Mouse (Mus musculus) large intestine, adult 2 months (tissue): ENCODE measurements around the gene Tmem38a. TPM values are rescaled to one million over a fixed set of nuclear protein-coding genes. Genes with fewer than 3 reads are reported as not detected.

Source experiments
- DNase-seq: peaks from one replicate; pipeline ENCODE4 v3.0.0-alpha.2; 2012; ENCODE audit warnings: low read depth, low spot score
- WGBS: fragments of 180-500 bp; shearing (Covaris S2); methylation state at CpG from one replicate; pipeline ENCODE4 v1.1.7; 2018; 5-methylcytosine and 5-hydroxymethylcytosine counted together
- polyA plus RNA-seq: library from polyadenylated mRNA; depleted of rRNA; stranded (reverse); fragments of >200 nt; gene quantifications from 2 replicates; pipeline ENCODE4 v1.2.3, GENCODE M21; 2012; rRNA removed

The Tmem38a gene
- polyA plus RNA-seq, 1 experiment, result 11.1 TPM

DNA sequence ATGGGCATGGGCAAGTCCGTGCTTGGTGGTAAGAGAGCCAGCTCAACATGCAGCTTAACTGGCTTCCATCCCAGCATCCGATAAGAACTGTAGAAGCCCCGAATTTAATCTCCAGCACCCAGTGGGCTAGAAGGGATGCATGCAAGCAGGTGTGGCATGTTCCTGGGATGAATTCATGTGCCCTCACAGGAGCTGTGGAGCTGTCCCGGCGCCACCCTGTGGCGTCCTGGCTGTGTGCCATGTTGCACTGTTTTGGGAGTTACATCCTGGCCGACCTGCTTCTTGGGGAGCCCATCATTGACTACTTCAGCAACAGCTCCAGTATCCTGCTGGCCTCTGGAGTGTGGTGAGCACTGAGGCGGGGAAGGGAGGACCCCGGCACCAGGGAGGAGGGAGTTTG lies 7.5 kb downstream of the Tmem38a start:
- WGBS, result 58% methylated on average over 9 of the region's 9 CpGs
- no peak for DNase-seq

DNA sequence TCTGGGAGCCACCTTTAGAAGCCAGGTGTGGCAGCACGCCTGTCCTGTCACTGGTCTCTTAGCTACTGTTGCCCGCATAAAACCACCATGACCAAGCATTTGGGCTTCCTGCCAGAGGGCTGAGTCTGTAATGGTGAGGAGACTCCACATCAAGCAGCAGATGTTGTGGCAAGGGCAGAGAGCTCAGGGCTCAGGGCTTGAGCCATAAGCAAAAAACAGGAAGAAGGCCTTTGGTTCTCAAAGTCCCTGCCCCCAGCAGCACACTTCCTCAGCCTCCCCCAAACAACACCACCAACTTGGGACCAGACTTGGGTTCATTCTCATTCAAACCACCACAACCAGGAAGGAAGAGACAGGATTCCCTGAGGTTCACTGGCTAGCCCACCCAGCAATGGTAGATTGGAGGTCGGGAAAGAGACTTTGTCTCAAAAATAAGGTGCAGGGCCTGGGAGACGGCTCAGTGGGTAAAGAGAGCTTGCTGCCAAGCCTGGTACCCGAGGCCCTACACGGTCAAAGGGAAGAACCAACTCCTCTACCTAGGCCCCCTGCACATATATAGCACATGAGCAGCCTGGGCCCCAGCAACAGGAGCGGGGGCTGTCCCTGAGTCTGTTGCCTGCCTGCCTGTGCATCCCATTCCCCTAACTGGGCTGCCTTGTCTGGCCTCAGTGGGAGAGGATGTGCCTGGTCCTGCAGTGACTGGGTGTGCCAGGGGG lies 11.4 kb downstream of the Tmem38a start:
- DNase-seq, result no peak
- WGBS, result 67% methylated on average over 7 of the region's 7 CpGs

DNA sequence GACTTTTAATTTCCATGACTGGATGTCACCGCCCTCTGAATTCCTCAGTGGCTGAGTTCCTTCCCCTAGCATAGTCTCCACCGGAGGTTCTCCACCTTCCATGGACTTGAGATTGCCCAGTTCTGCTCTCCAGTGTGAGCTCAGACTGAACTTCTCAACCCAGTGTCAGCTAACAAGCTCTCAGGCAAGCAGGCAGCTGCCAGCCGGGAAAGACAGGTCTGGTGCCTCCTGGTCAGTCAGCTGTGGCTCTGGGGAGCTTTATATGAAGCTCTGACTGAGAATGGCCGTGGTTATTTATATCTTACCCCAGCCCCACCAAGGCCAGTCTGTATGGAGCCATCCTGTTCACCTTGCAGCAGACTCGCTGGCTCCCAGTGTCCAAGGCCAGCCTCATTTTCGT lies 12.5 kb downstream of the Tmem38a start:
- no peak for DNase-seq
- WGBS, result 74% methylated on average over 6 of the region's 6 CpGs

DNA sequence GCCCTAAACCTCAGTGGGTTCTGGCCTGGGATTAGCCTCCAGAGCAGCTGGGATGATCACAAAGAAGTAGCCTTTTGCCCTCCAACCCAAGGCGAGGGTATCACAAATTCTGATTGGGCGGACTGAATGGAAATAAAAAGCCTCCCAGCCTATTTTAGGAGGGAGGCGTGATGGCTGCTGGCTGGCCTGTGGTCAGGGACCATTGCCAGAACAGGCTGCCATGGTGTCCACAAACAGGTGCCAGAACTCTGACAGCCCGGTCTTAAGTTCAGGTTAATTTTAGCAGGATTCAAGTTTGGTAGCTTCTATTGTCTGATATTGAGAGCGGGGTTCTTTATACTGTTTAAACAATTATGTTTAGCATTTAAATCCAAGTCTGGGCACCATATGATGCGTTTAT lies 16.0 kb downstream of the Tmem38a start:
- no peak for DNase-seq
- 65% methylated on average over 6 of the region's 6 CpGs for WGBS

DNA sequence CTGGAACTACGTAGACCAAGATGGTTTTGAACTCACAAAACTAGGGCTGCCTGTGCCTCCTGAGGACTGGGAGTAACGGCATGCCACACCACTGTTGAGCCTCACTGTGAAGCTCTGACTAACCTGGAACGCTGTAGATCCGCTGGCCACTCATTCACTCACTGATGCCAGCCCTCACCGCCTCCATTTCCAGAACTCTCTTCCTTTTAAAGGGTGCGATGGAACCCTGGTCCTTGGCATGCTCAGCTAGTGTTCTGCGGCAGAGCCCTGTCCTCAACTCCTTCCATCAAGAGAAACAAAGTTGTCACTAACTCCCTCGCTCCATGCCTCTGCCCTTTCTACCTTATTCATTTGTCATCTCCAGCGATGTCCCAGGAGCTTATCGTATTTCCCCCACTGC lies 17.0 kb downstream of the Tmem38a start:
- DNase-seq, result no peak
- WGBS, result 89% methylated on average over 10 of the region's 10 CpGs

DNA sequence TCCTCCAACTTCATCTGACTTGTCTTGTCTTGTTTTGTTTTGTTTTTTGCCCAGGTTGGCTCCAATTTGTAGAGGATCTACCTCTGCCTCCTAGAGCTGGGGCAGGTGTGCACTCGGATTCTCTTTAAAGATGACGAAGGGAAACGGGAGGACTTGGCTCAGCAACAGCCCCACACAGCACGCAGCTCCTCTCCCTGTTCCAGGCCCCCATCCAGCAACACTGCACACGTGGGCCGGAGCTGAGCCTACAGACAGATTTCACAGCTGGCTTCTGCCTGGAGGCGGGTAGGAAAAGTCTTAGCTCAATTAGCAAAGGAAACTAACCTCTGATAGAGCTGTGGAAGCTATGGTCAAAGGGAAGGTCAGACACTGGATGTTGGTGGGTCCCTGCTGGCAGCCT lies 17.4 kb downstream of the Tmem38a start:
- DNase-seq, result no peak
- 72% methylated on average over 7 of the region's 7 CpGs for WGBS

DNA sequence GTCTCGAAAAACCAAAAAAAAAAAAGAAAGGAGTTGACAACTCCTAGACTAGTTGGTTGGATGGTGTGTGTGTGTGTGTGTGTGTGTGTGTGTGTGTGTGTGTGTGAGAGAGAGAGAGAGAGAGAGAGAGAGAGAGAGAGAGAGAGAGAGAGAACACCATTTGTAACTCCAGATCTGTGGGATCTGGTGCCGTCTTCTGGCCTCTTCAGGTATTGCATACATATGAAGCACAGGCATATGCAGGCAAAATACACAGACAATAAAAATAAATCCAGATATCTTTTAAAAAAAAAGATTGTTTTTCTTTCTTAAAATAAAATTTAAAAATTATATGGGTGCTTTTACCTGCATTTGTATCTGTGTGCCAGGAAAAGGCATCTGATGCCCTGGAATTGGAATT lies 18.3 kb downstream of the Tmem38a start:
- WGBS, result 64% methylated on average over 2 of the region's 2 CpGs
- DNase-seq, result no peak

Other genes with a start within 250 kb of the Tmem38a start
- 25.5 and 34.9 TPM in 2 replicates for gene Eps15l1, start 150.6 kb upstream of the Tmem38a start, polyA plus RNA-seq
- 0.12 and 0.18 TPM in 2 replicates for gene Calr3, start 128.2 kb upstream of the Tmem38a start, polyA plus RNA-seq
- gene 1700030K09Rik, start 128.2 kb upstream of the Tmem38a start, polyA plus RNA-seq, result 3.2 and 3.4 TPM in 2 replicates
- 23.7 and 38.3 TPM in 2 replicates for gene Cherp, start 96.8 kb upstream of the Tmem38a start, polyA plus RNA-seq
- 64.1 and 108 TPM in 2 replicates for gene Slc35e1, start 79.4 kb upstream of the Tmem38a start, polyA plus RNA-seq
- 6.9 and 8.8 TPM in 2 replicates for gene Med26, start 23.8 kb upstream of the Tmem38a start, polyA plus RNA-seq
- gene Smim7, start 967 bp upstream of the Tmem38a start, polyA plus RNA-seq, result 41.0 and 50.4 TPM in 2 replicates
- gene Nwd1, start 74.7 kb downstream of the Tmem38a start, polyA plus RNA-seq, result 0.03 and 0.05 TPM in 2 replicates
- 108 and 132 TPM in 2 replicates for gene Sin3b, start 151.2 kb downstream of the Tmem38a start, polyA plus RNA-seq
- 2.3 and 4.5 TPM in 2 replicates for gene F2rl3, start 189.8 kb downstream of the Tmem38a start, polyA plus RNA-seq